Mouse (Mus musculus): ENCODE data around the gene Ociad2. TPM values are rescaled to one million over a fixed set of nuclear protein-coding genes. Genes with fewer than 3 reads are reported as not detected.
"Not testable (repeated sequence)": the region's sequence is repeated elsewhere in the genome, so short reads cannot be mapped to it uniquely, and the experiment has no call there.

Ociad2 gene
- total RNA-seq, 2 experiments from 2014 or later = 125 to 147 TPM

DNA sequence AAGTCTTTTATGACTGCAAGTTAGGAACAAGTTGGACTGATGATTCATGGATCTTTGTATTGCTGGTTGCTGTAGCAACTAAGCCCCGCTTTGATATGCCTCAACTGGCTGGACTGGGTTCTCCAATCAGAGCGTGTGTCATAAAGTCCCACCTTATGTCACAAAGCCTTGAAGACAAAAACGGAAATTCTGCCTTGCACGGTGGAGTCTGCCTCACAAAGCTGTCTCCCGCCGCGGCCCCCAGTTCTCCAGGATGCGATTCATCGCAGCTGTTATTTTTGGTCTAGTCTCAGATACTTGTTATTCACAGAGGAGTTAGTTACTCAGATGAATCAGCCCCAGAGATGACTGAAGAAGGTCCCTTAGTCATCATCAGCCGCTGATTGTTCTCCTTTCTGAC is 3.5 kb upstream of the Ociad2 start:
- Histone ChIP-seq H3K4me3 (no peak overlapping the region), H3K27ac (peak overlapping the region; percentile 84)
- DNase-seq (ENCODE audit: low spot score in 2 of 2) = peak; percentile 61 to 88
- no peak for TF ChIP-seq CTCF (conservative IDR thresholded peaks at IDR 0.05)

- no peak for TF ChIP-seq CTCF (conservative IDR thresholded peaks at IDR 0.05)
- H3K27ac ChIP-seq = peak overlapping the region; percentile 84; the same call in 1 of the 2 replicates
- H3K4me3 ChIP-seq = no peak overlapping the region
- DNase-seq (ENCODE audit: low spot score in 2 of 2) = no peak
These were observed 2.0 kb upstream of the Ociad2 start for GRCm38 (mm10) chr5:73342701-73343355.

GRCm38 (mm10) chr5:73339779-73340722 is 777 bp downstream of the Ociad2 start:
- no peak for DNase-seq (ENCODE audit: low spot score in 2 of 2)
- Histone ChIP-seq H3K4me3 (no peak overlapping the region), H3K27ac (no peak overlapping the region)
- no peak for TF ChIP-seq CTCF (conservative IDR thresholded peaks at IDR 0.05)

GRCm38 (mm10) chr5:73338832-73339163 is 2.0 kb downstream of the Ociad2 start:
- TF ChIP-seq CTCF (conservative IDR thresholded peaks at IDR 0.05) = no peak
- H3K4me3 ChIP-seq = peak overlapping the region; percentile 71
- DNase-seq (ENCODE audit: low spot score in 2 of 2) = no peak
- H3K27ac ChIP-seq = peak overlapping the region; percentile 97

GRCm38 (mm10) chr5:73337961-73338831 is 2.6 kb downstream of the Ociad2 start:
- Histone ChIP-seq H3K4me3 (peak overlapping the region; percentile 71), H3K27ac (peak overlapping the region; percentile 97)
- peak; percentile 52 to 58 for DNase-seq (ENCODE audit: low spot score in 2 of 2)
- no peak for TF ChIP-seq CTCF (conservative IDR thresholded peaks at IDR 0.05)

GRCm38 (mm10) chr5:73336448-73336847 is 4.4 kb downstream of the Ociad2 start:
- Histone ChIP-seq H3K27ac (peak overlapping the region; percentile 97; the same call in 1 of the 2 replicates), H3K4me3 (peak overlapping the region; percentile 71; the same call in 1 of the 2 replicates)
- no peak for DNase-seq (ENCODE audit: low spot score in 2 of 2)
- TF ChIP-seq CTCF (conservative IDR thresholded peaks at IDR 0.05) = no peak

GRCm38 (mm10) chr5:73331002-73331401 is 9.8 kb downstream of the Ociad2 start:
- no peak for DNase-seq (ENCODE audit: low spot score in 2 of 2)
- TF ChIP-seq CTCF (conservative IDR thresholded peaks at IDR 0.05) = no peak
- Histone ChIP-seq H3K4me3 (no peak overlapping the region), H3K27ac (peak overlapping the region; percentile 72)

GRCm38 (mm10) chr5:73324526-73325170 is 16.2 kb downstream of the Ociad2 start:
- Histone ChIP-seq H3K27ac (no peak overlapping the region), H3K4me3 (no peak overlapping the region)
- no peak for DNase-seq (ENCODE audit: low spot score in 2 of 2)
- TF ChIP-seq CTCF (conservative IDR thresholded peaks at IDR 0.05) = no peak

- DNase-seq (ENCODE audit: low spot score in 2 of 2) = no peak
- Histone ChIP-seq H3K27ac (no peak overlapping the region), H3K4me3 (no peak overlapping the region)
- TF ChIP-seq CTCF (conservative IDR thresholded peaks at IDR 0.05) = no peak
These were observed 17.2 kb downstream of the Ociad2 start for GRCm38 (mm10) chr5:73323602-73324001.

DNA sequence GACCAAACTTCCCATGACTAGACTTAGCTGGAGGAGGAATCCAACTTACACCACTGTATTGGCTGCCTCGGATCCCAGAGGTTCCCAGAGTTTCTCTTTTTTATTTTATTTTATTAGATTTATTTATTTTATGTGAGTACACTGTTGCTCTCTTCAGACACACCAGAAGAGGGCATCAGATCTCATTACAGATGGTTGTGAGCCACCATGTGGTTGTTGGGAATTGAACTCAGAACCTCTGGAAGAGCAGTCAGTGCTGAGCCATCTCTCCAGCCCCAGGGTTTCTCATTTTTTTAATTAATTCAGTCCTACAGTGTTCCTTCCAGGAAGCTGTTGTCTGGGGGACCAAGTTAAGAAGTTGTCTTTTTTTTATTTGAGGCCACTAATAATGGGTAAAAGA is 18.1 kb downstream of the Ociad2 start:
- TF ChIP-seq CTCF (conservative IDR thresholded peaks at IDR 0.05) = peak; percentile 55
- not testable (repeated sequence) for DNase-seq (ENCODE audit: low spot score in 2 of 2)

DNA sequence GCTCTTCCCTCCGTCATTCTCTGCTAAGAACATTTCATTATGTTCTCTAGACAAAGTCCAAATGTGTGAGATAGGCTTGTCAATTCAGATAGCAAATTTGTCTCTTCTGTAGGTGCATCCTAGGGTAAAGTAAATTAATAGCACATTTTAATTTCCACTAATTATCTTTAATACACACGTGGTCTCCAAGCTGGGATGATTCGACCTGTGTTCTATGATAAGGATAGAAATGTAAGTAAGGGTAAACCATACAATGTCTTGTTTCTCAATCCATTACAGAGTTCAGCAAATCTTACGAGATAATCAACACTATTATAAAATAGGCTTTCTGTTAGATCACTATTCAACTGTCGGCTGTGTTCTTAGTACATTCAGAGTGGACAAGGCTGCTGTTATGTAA is 21.5 kb downstream of the Ociad2 start:
- Histone ChIP-seq H3K27ac (no peak overlapping the region), H3K4me3 (no peak overlapping the region)
- no peak for TF ChIP-seq CTCF (conservative IDR thresholded peaks at IDR 0.05)
- no peak for DNase-seq (ENCODE audit: low spot score in 2 of 2)

More for the DNA sequence above, 18.1 kb downstream of the Ociad2 start:
- not testable (repeated sequence) for H3K27ac ChIP-seq, H3K4me3 ChIP-seq

GRCm38 (mm10) chr5:73314654-73315053 is 26.2 kb downstream of the Ociad2 start:
- no peak for TF ChIP-seq CTCF (conservative IDR thresholded peaks at IDR 0.05)
- DNase-seq (ENCODE audit: low spot score in 2 of 2) = no peak
- H3K27ac ChIP-seq = no peak overlapping the region

More at GRCm38 (mm10) chr5:73314654-73315053, 26.2 kb downstream of the Ociad2 start:
- no peak overlapping the region for H3K4me3 ChIP-seq
